Mouse (Mus musculus) left cerebral cortex, adult 18-20 months (tissue): ENCODE results near the gene Dusp7. TPM values are rescaled to one million over a fixed set of nuclear protein-coding genes. Genes with fewer than 3 reads are reported as not detected.
A peak's percentile ranks its signal among the peaks of the same experiment; 100 is the strongest.

Experiments used
- DNase-seq, 2 experiments: peaks; one replicate each; pipeline ENCODE4 v3.0.0; 2021 to 2022; ENCODE audit warnings: low spot score in 2 of 2, mixed read lengths in 1 of 2
- total RNA-seq, 2 experiments: library from RNA; stranded (reverse); gene quantifications; 2 replicates each; pipeline ENCODE4 v1.2.3; 2021

Dusp7 gene
- total RNA-seq, 2 experiments from 2014 or later, result 106 to 111 TPM

DNA sequence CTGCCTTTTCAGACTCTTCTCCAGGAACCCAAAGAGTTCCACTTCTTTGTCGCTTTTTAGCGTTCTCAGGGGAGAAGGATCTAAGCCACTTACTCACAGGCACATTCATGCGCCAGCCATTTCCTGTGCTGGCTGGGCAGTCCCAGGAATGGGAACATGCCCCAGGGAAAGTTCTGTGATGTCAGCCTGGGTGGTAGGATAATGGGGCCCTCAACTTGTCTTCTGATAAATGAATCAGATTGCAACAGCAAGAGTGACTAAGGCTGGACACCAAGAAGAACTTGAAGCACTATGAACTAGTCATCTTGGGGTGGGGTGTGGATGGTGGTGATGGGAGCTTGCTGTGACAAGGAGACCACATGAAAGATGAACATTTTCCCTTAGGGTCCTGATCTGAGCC, 9.6 kb downstream of the Dusp7 start:
- no peak for DNase-seq

- DNase-seq, result no peak
Observed at GRCm38 (mm10) chr9:106378753-106379152, 10.3 kb downstream of the Dusp7 start.

DNA sequence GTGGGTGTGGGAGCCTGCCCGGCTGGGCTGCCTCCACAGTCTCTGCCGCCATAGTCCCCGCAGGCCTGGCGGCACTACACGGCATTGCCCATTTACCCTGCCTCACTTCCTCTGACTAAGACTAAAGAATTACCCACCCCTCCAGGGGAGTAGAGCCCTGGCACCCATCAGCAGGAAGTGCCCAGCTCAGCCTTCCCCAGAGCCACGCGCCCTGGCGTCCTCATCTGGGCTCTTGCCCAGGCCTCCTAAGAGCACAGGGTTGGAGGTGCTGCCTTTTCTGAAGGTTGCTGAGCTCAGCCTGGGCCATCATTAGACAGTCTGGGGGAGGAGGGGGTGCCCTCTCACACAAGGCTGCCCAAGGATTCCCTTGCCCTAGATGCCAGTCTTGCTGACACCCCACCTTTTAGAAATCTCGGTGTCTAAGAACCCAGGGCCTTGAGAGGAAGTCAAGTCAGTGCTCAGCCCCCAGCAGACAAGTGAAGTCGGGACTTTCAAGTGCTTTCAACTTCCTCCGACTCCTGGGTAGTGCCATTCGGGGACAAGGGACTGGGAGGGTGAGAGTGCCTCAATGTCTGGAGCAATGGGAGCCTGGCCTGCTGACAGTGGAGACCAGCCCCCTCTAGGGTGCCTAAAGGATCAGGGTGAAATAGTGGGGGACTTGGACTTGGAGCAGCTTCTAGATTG, 17.9 kb downstream of the Dusp7 start:
- no peak for DNase-seq

- no peak for DNase-seq
Observed at GRCm38 (mm10) chr9:106392828-106393527, 24.5 kb downstream of the Dusp7 start.

GRCm38 (mm10) chr9:106393548-106393947, 25.1 kb downstream of the Dusp7 start:
- no peak for DNase-seq

DNA sequence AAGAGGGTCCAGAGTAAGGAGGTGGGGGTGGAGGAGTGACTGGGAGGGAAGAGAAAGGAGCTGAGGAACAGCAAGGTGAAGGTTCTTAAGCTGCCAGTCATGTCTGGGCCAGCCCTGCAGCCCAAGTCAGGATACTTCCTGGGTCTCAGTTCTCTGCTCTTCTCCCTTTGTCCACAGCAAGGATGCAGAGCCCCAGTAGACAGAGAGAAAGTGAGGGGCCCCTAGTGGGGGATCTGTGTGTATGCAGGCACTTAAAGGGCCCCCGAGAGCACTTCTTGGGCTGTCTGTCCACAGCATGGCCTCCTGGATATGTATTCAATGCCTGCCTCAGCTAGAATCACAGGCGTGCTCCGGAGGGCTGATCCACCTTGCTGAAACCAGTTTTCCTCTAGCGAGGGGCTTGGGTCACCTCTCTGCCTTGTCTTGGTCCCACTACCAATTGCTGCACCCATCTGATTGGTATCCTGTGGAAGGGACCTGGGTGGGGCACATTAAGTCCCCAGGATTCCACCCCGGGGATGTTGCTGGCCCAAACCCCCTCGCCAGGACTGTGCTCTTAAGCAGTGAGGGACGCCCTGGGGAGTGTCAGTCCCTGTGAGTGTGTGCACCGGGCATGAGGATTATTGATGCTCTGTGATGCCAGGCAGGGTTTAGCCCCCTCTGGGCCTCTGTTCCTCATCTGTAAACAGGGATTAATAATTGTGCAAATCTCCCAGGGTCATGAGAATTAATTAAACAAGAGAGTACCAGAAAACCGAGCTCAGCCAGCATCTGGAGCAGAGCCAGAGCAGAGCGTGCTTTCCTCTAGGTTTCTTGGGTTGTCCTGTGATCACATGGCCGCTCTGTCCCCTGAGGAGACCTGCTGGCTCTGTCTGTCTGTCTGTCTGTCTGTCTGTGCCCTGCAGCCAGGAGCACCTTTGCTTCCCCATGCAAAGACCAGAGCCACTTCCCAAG, 26.5 kb downstream of the Dusp7 start:
- no peak for DNase-seq

- DNase-seq, result no peak
Observed at GRCm38 (mm10) chr9:106397733-106398132, 29.3 kb downstream of the Dusp7 start.

GRCm38 (mm10) chr9:106398667-106399311, 30.4 kb downstream of the Dusp7 start:
- no peak for DNase-seq

- no peak for DNase-seq
Observed at GRCm38 (mm10) chr9:106399808-106400207, 31.4 kb downstream of the Dusp7 start.

- no peak for DNase-seq
Observed at GRCm38 (mm10) chr9:106402149-106402548, 33.7 kb downstream of the Dusp7 start.

GRCm38 (mm10) chr9:106402607-106403375, 34.4 kb downstream of the Dusp7 start:
- peak in 1 of 2 experiments; percentile 62 for DNase-seq

DNA sequence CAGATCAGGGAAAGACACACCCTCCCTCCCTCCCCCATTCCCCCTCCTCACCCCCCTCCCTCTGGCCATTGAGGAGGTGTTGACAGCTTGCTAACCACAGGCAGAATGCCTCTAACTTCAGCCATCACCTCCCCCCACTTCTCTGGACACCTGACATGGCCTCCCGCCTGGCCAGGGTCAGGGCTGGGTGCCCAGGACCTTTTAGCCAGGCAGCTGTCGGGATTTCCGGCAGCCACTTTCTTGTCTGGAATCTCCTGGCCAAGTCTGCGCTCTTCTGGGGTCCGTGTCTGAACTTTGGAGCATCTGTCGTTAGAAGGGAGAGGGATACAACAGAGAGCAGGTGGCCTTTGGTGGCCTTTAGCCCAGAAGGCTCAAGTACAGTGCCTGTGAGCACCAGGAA, 36.8 kb downstream of the Dusp7 start:
- DNase-seq, result no peak

- peak; percentile 60 to 64 for DNase-seq
Observed at GRCm38 (mm10) chr9:106406443-106407078, 38.1 kb downstream of the Dusp7 start.

- no peak for DNase-seq
Observed at GRCm38 (mm10) chr9:106409096-106409495, 40.7 kb downstream of the Dusp7 start.

DNA sequence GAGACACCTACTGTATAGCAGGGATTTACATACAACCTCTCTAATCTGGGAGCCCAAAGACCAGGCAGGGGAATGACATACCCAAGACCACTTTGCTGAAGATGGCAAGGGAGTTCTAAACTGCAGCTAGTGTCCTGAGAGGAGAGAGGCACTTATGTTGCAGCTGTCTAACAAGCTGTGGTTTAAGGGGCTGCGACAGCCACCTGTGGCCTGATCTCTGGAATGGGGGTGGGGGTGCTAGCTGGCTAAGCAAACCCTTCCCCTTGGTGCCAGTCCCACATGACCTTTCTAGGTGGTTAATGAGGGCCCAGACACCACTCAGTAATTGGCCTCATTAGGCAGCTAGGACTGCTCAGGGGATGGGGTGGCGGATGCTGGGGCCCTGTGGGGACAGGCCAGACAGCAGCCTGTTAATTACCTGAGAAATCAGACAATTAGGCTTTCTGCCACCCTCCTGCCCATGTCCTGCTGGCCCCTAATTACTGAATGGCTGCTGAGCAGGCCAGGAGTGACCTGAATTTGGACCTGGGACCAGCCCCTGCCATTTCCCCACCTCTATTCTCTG, 41.7 kb downstream of the Dusp7 start:
- no peak for DNase-seq

- DNase-seq, result peak in 1 of 2 experiments; percentile 58
Observed at GRCm38 (mm10) chr9:106411091-106411594, 42.7 kb downstream of the Dusp7 start.

DNA sequence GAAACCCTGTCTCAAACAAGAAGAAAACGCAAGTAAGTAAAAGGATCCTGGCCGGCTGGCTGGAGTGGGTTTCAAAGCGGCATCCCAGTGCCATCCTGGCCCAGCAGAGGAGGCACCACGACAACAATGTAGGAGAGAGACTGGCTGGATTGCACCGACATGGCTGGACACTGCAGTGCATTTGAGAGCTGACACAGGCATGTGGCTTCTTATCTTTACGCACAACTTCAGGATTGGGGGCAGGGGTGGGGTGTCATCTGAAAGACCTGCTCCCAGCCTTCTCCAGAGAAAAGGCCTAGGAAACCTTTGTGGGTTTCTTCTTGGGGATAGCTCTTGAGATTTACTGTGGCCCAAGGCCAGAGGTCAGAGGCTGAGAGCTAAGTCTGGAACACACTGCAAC, 43.3 kb downstream of the Dusp7 start:
- DNase-seq, result no peak

- DNase-seq, result no peak
Observed at GRCm38 (mm10) chr9:106412210-106412609, 43.8 kb downstream of the Dusp7 start.

GRCm38 (mm10) chr9:106413606-106414005, 45.2 kb downstream of the Dusp7 start:
- no peak for DNase-seq
